Mouse (Mus musculus) bone marrow macrophage, adult 2 months (primary cell): ENCODE results near the gene Slc24a3.

Source experiments
- CTCF ChIP-seq: IDR thresholded peaks from 2 replicates; pipeline ENCODE4 v1.5.1; 2012; ENCODE audit warnings: low read depth, mild to moderate bottlenecking, low read length, moderate library complexity
- POLR2A ChIP-seq: IDR thresholded peaks from 2 replicates; pipeline ENCODE4 v1.6.1; 2012; ENCODE audit warnings: mild to moderate bottlenecking, low read depth, low read length, borderline replicate concordance

DNA sequence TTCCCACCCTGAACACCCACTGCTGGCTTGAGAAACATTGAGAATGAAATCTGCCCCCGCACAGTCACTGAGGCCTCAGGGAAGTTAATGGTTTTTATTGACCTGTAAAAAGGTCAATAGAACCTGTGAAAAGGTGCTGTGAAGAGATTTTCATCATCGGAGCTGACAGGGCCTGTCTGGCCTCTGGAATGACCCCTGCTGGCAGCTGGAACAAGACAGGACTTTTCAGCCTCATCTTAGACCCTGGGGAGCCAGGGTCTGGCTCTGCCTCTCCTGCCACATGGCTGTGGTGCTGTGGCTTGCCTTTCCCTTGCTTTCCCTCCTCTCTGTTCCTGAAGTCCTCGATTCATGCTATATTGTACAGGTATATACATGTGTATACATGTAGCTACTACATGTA is 228.2 kb downstream of the Slc24a3 start:
- TF ChIP-seq CTCF (no peak), POLR2A (no peak)
